Mouse (Mus musculus) kidney, embryonic 16.5 days (tissue): ENCODE data around the gene Nudt22. TPM values are rescaled to one million over a fixed set of nuclear protein-coding genes. Genes with fewer than 3 reads are reported as not detected.

Experiments used
- ATAC-seq: fragments of 200-750 bp; cut with Nextera tagmentation; 2 replicates; pipeline ENCODE4 v1.8.0; 2017; ENCODE audit warnings: moderate TSS enrichment; ENCODE audit not compliant: low FRiP score, low TSS enrichment
- H3K27ac ChIP-seq: fragments of 300-500 bp; sonication (generic); 2 replicates; pipeline ENCODE4 v1.5.1; 2014; ENCODE audit warnings: low read length
- H3K27me3 ChIP-seq: fragments of 300-500 bp; sonication (generic); 2 replicates; pipeline ENCODE4 v1.6.1; 2014; ENCODE audit warnings: low read length, control low read depth, mixed read lengths; ENCODE audit not compliant: insufficient read depth
- H3K36me3 ChIP-seq: fragments of 300-500 bp; sonication (generic); 2 replicates; pipeline ENCODE4 v1.6.1; 2014; ENCODE audit warnings: low read length, control low read depth, mixed read lengths; ENCODE audit not compliant: insufficient read depth
- H3K4me1 ChIP-seq: fragments of 300-500 bp; sonication (generic); 2 replicates; pipeline ENCODE4 v1.6.1; 2014; ENCODE audit warnings: low read length, control low read depth, mixed read lengths; ENCODE audit not compliant: insufficient read depth
- H3K4me2 ChIP-seq: fragments of 300-500 bp; sonication (generic); replicated peaks from 2 replicates; pipeline ENCODE4 v1.6.1; 2014; ENCODE audit warnings: low read depth, low read length
- H3K4me3 ChIP-seq: fragments of 300-500 bp; sonication (generic); 2 replicates; pipeline ENCODE4 v1.5.1; 2014; ENCODE audit warnings: mild to moderate bottlenecking, low read length
- H3K9ac ChIP-seq: fragments of 300-500 bp; sonication (generic); replicated peaks from 2 replicates; pipeline ENCODE4 v1.6.1; 2014; ENCODE audit warnings: low read length
- H3K9me3 ChIP-seq: fragments of 300-500 bp; sonication (generic); 2 replicates; pipeline ENCODE4 v1.6.1; 2016; ENCODE audit warnings: low read length, control low read depth
- WGBS: fragments of 180-500 bp; shearing (Covaris S2); extraction: QIAGEN DNeasy Blood & Tissue Kit; methylation state at CpG from one replicate; pipeline ENCODE4 v1.1.7; 2014; 5-methylcytosine and 5-hydroxymethylcytosine counted together
- polyA plus RNA-seq: library from polyadenylated mRNA; unstranded; fragments of >200 nt; fragmentation: Nextera tagmentation; extraction: Ambion mirVana; gene quantifications from 2 replicates; pipeline ENCODE4 v1.2.1, GENCODE M21; 2015

Gene Nudt22
- polyA plus RNA-seq, 1 experiment from 2014 or later = 35.0 TPM

GRCm38 (mm10) chr19:6951381-6951968 is 44.4 kb downstream of the Nudt22 start:
- under 1% methylated on average over 35 of the region's 35 CpGs for WGBS
- Histone ChIP-seq H3K27me3 (no peaks in the 10 kb centered on the region), H3K4me1 (peaks cover 18% of the 10 kb centered on the region), H3K36me3 (peaks cover 29% of the 10 kb centered on the region), H3K4me2 (peak overlapping the region; percentile 87), H3K9me3 (no peaks in the 10 kb centered on the region), H3K4me3 (peak overlapping the region; percentile 64), H3K9ac (peak overlapping the region; percentile 81), H3K27ac (peak overlapping the region; percentile 99)
- ATAC-seq = peak; percentile 84

DNA sequence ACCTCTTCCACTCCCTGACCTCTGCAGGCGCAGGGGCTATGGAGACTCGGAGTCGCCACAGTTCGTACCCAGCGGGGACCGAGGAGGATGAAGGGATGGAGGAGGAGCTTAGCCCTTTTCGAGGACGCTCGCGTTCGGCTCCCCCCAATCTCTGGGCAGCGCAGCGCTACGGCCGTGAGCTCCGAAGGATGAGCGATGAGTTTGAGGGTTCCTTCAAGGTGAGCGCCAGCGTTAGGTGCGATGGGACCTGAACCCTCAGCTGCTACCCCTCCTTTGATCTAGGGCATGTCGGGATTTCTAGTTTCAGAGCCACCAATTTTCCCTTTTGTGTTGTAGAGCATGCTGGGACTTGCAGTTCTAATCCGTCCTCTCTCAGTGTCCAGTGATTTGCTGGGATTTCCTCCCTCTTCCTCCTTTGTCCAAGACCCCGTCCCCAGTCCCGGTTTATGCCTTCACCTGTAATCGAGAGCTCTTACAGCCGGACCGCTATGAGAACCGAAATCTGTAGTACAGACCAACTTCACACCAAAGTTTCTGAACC is 45.2 kb downstream of the Nudt22 start:
- WGBS = under 1% methylated on average over 28 of the region's 28 CpGs

GRCm38 (mm10) chr19:6949951-6950350 is 46.0 kb downstream of the Nudt22 start:
- WGBS = 57% methylated on average over 5 of the region's 5 CpGs
- peak overlapping the region; percentile 99; the same call in 1 of the 2 replicates for H3K27ac ChIP-seq

More for the DNA sequence above, 45.2 kb downstream of the Nudt22 start:
- Histone ChIP-seq H3K4me2 (peak overlapping the region; percentile 87), H3K4me3 (peak overlapping the region; percentile 64), H3K27me3 (no peaks in the 10 kb centered on the region), H3K4me1 (peaks cover 18% of the 10 kb centered on the region), H3K27ac (peak overlapping the region; percentile 99), H3K9me3 (no peaks in the 10 kb centered on the region), H3K9ac (peak overlapping the region; percentile 81), H3K36me3 (peaks cover 22% of the 10 kb centered on the region)
- ATAC-seq = peak; percentile 43

GRCm38 (mm10) chr19:6949532-6949931 is 46.4 kb downstream of the Nudt22 start:
- H3K27ac ChIP-seq = no peak overlapping the region
- no peak overlapping the region for H3K4me3 ChIP-seq
- H3K9ac ChIP-seq = peak overlapping the region; percentile 81; the same call in 1 of the 2 replicates
- no peak overlapping the region for H3K4me2 ChIP-seq
- 89% methylated on average over 5 of the region's 5 CpGs for WGBS
- H3K9me3 ChIP-seq = no peaks in the 10 kb centered on the region
- no peaks in the 10 kb centered on the region for H3K27me3 ChIP-seq
- no peak for ATAC-seq
- peaks cover 18% of the 10 kb centered on the region for H3K4me1 ChIP-seq
- peaks cover 11% of the 10 kb centered on the region for H3K36me3 ChIP-seq

More at GRCm38 (mm10) chr19:6949951-6950350, 46.0 kb downstream of the Nudt22 start:
- peaks cover 15% of the 10 kb centered on the region for H3K36me3 ChIP-seq
- no peaks in the 10 kb centered on the region for H3K27me3 ChIP-seq
- peaks cover 18% of the 10 kb centered on the region for H3K4me1 ChIP-seq
- no peaks in the 10 kb centered on the region for H3K9me3 ChIP-seq
- peak overlapping the region; percentile 81 for H3K9ac ChIP-seq
- H3K4me3 ChIP-seq = peak overlapping the region; percentile 64
- no peak for ATAC-seq
- H3K4me2 ChIP-seq = peak overlapping the region; percentile 87

DNA sequence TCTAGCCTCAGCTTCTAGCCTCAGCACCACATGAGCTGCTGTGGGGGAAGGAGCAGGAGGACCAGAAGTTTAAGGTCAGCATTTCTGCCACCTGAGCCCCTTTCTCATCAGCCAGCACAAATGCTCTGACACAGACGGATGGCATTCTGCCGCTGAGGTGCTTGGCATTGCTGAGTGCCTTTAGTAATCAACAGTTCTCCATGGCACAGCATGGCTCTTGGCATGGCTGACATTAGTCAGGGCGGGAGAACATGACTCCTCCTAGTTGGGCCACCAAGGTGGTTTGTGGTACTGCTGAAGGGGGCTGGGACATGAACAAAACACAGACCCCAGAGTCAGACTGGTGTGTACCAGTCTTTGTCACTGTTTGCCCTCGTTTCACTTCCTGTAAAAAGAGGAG is 47.7 kb downstream of the Nudt22 start:
- Histone ChIP-seq H3K27me3 (no peaks in the 10 kb centered on the region), H3K4me3 (no peak overlapping the region), H3K9ac (no peak overlapping the region), H3K36me3 (peaks cover 5% of the 10 kb centered on the region; the same call in 1 of the 2 replicates), H3K4me2 (no peak overlapping the region), H3K27ac (no peak overlapping the region), H3K9me3 (no peaks in the 10 kb centered on the region), H3K4me1 (peaks cover 17% of the 10 kb centered on the region)
- no peak for ATAC-seq
- WGBS = 83% methylated on average over 4 of the region's 4 CpGs

DNA sequence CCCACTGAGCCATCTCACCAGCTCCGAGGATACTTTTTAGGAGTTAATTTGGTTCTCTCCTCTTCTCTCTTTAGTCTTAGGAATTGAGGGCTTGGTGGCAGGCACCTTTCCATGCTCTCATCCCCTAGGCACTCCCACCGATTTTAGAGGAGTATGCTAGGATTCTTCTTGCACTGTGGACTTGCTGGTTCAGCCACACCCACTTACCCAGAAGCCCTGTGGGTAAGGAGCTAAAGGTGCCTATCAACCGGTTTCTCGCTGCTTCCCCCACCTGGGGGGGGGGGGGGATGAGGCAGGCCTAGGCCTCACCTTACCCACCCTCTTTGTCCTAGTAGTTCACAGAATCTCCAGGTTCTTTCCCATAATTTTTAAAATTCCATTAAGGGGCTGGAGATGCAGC is 48.2 kb downstream of the Nudt22 start:
- Histone ChIP-seq H3K9me3 (no peaks in the 10 kb centered on the region), H3K27ac (no peak overlapping the region), H3K36me3 (peaks cover 5% of the 10 kb centered on the region; the same call in 1 of the 2 replicates), H3K4me3 (no peak overlapping the region), H3K9ac (no peak overlapping the region), H3K4me2 (no peak overlapping the region), H3K4me1 (peaks cover 17% of the 10 kb centered on the region), H3K27me3 (no peaks in the 10 kb centered on the region)
- no peak for ATAC-seq
- 51% methylated on average over 4 of the region's 4 CpGs for WGBS

- Histone ChIP-seq H3K27ac (no peak overlapping the region), H3K9me3 (no peaks in the 10 kb centered on the region), H3K36me3 (peaks cover 5% of the 10 kb centered on the region; the same call in 1 of the 2 replicates), H3K27me3 (no peaks in the 10 kb centered on the region), H3K4me3 (no peak overlapping the region), H3K9ac (no peak overlapping the region), H3K4me1 (peaks cover 19% of the 10 kb centered on the region), H3K4me2 (no peak overlapping the region)
- ATAC-seq = no peak
- WGBS = 94% methylated on average over 6 of the region's 6 CpGs
Measured at GRCm38 (mm10) chr19:6943709-6944108, 52.2 kb downstream of the Nudt22 start.

Other genes with a start within 250 kb of the Nudt22 start
- gene Rps6ka4, start 155.5 kb downstream of the Nudt22 start, polyA plus RNA-seq = 27.1 and 28.3 TPM in 2 replicates
- 0.74 and 0.75 TPM in 2 replicates for gene Ccdc88b, start 137.9 kb downstream of the Nudt22 start, polyA plus RNA-seq
- 141 and 145 TPM in 2 replicates for gene Trmt112, start 86.4 kb downstream of the Nudt22 start, polyA plus RNA-seq
- 325 and 350 TPM in 2 replicates for gene Prdx5, start 86.0 kb downstream of the Nudt22 start, polyA plus RNA-seq
- gene Esrra, start 74.3 kb downstream of the Nudt22 start, polyA plus RNA-seq = 18.0 and 19.4 TPM in 2 replicates
- gene Catsperz, start 70.7 kb downstream of the Nudt22 start, polyA plus RNA-seq = 3.4 and 3.7 TPM in 2 replicates
- 0.42 and 0.71 TPM in 2 replicates for gene Kcnk4, start 61.6 kb downstream of the Nudt22 start, polyA plus RNA-seq
- 71.2 and 86.6 TPM in 2 replicates for gene Bad, start 54.3 kb downstream of the Nudt22 start, polyA plus RNA-seq
- 29.5 and 30.4 TPM in 2 replicates for gene Gpr137, start 53.6 kb downstream of the Nudt22 start, polyA plus RNA-seq
- 51.5 and 53.8 TPM in 2 replicates for gene Ppp1r14b, start 21.1 kb downstream of the Nudt22 start, polyA plus RNA-seq
- gene Plcb3, start 19.6 kb downstream of the Nudt22 start, polyA plus RNA-seq = 44.1 and 48.8 TPM in 2 replicates
- 139 and 150 TPM in 2 replicates for gene Fkbp2, start 15.6 kb downstream of the Nudt22 start, polyA plus RNA-seq
- gene Vegfb, start 8.5 kb downstream of the Nudt22 start, polyA plus RNA-seq = 25.1 and 37.3 TPM in 2 replicates
- 26.8 and 27.3 TPM in 2 replicates for gene Dnajc4, start 3.5 kb downstream of the Nudt22 start, polyA plus RNA-seq
- gene Trpt1, start within 50 bp of the Nudt22 start, polyA plus RNA-seq = 12.6 and 13.1 TPM in 2 replicates
- gene Fermt3, start 23.4 kb upstream of the Nudt22 start, polyA plus RNA-seq = 5.7 and 6.4 TPM in 2 replicates
- gene Stip1, start 43.9 kb upstream of the Nudt22 start, polyA plus RNA-seq = 305 and 314 TPM in 2 replicates
- 15.6 and 16.4 TPM in 2 replicates for gene Macrod1, start 60.7 kb upstream of the Nudt22 start, polyA plus RNA-seq
- gene Flrt1, start 109.6 kb upstream of the Nudt22 start, polyA plus RNA-seq = 5.4 and 6.8 TPM in 2 replicates
- gene Otub1, start 210.2 kb upstream of the Nudt22 start, polyA plus RNA-seq = 231 and 241 TPM in 2 replicates
- 1,116 and 1,175 TPM in 2 replicates for gene Cox8a, start 221.5 kb upstream of the Nudt22 start, polyA plus RNA-seq
- gene Naa40, start 245.1 kb upstream of the Nudt22 start, polyA plus RNA-seq = 81.4 and 88.0 TPM in 2 replicates